Mouse (Mus musculus) mouse embryonic stem cell (cell line): ENCODE measurements around the gene Rfx4.

ENCODE experiments used
- in situ Hi-C, 2 experiments: fragments of 300-500 bp; cut with MboI; formaldehyde crosslinking; loops; 1 replicate in 1 of 2; 3 replicates in 1 of 2; pipeline ENCODE4 v1.14.3; 2019 to 2020; ENCODE audit warnings: low sequenced_read_pairs in 2 of 2, low pct_unique_long_range_greater_than_20kb in 1 of 2, mixed read lengths in 1 of 2; ENCODE audit not compliant: unreplicated experiment in 1 of 2

The Rfx4 gene

DNA sequence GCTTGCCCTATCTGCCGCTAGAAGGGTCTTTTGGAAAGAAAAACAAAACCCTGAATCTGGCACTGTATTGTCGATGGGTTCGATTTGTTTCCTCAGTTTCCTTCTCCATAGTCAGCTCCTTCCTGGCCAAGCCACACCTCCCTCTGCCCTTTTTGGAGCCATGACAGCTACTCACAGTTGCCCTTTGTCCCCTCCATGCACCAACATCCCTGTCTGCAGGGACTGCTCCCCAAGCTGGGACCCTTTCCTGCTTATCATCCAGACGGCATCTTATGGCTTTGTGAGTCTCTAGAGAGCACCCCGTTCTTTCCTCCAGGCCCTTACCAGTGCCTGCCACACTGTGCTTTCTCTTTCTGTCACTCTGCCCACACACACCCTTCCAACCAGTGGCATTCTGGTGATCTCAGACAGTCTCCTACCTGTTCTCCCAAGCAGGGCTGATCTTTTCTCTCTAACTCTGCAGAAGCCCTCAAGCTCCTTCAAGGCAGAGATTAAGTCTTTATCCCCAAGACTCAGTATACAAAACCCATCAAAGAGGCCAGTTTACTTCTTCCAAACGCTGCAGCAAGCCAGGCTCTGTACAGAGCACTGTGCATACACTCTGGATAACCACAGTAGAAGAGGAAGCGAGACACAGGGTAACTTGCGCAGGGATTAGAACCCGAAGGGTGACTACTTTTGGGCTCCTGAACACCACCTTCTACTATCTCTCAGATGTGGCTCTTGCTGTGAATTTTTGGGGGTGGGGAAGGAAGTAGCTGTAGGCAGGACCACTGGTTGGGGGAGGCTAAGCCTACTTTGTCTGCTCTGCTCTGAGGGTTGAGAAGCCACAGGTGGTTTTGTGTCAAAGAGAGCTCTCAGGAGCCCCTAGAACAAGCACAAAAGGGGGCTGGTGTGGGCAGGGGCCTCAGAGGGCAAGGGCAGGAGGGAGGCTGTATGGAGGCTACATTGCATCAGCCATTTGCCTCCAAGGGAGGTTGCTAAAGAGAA, 141.4 kb downstream of the Rfx4 start:
- in situ Hi-C loops = no loop called here

DNA sequence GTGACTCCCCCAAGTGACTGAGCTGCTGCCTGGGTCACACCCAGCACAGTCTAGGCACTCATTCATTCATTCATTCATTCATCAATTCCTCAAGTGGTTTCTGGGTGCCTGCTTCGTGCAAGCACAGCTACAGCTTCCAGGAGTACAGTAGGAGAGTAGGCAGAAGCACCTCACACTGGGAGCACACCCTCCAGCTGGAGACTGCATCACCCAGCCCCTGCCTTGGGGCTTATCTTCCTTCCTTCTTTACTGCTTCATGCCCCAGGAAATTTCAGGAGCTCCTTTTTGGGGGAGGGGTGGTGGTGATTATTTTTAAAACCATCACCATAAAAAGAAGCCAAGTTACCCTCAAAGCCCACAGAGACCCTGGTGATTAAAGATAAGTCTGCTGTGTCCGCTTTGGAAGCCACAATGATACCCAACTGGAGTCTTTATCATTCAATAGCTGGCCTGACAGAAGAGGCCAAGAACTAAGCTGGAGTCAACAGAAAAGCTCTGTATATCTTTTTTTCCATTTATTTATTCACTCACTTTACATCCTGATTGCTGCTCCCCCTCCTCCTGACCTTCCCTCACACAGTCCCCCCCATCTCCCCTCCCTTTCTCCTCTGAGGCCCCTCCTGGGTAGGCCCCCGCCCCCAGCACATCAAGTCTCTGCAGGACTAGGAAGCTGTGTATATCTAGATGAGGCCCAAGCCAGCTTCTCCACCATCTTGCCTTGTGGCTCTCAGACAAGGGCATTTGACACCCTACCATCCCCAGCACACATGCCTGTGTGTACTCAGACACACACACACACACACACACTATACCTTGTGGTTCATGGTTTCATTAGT, 142.5 kb downstream of the Rfx4 start:
- in situ Hi-C loops = no loop called here

DNA sequence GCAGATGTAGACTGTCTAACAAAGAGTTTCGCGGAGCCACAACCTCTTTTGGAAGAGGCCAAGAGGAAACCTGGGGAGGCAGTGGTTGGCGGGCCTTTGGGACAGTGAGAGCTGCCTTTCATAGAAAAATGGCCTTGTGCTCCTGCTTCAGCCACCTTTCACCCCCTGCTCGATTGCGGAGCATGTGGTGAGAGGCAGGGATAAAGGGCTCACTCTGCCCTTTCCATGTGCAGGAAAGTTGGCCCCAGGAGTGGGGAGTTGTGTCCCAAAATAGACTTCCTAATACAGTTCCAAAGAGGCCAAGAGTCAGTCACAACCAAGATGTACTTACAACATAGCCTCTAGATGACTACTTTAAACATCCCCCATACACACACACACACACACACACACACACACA, 145.8 kb downstream of the Rfx4 start:
- in situ Hi-C loops = no loop called here

DNA sequence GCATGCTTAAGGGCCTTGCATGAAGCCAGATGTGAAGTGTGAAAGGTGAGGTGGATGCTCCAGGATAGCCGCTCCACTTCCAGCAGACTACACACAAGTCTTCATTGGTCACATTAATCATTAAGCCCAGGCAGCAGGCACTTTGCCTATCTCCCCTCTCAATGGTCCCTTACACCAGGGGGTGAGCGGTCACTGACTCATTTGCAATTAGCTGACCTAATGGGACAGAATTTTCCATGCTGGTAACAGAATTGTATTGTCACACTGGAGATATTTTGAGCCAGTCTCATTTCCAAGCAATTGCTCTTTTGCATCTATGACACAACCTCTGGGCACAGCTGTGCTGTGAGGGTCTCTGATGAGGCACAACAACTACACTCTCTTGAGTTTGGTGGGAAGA, 146.4 kb downstream of the Rfx4 start:
- in situ Hi-C loops = no loop called here

DNA sequence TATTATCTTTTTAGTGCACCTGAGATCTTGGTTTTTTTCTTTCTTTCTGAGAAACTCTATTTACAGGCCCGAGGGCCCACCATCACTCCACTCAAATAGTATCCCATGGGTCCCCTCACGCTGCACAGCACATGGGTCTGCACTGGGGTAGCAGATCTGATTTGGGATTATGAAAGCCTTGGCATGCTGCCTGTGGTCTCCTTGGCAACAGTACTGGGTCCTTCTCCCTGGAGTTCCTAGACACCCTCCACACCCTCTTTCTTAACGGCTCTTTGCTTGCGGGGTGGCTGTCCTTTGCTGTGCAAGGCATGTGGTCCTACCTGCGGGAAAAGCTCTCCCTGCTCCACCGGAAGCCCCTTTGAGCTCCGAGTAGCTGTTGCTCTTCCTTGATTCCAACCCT, 147.4 kb downstream of the Rfx4 start:
- in situ Hi-C loops = no loop called here

DNA sequence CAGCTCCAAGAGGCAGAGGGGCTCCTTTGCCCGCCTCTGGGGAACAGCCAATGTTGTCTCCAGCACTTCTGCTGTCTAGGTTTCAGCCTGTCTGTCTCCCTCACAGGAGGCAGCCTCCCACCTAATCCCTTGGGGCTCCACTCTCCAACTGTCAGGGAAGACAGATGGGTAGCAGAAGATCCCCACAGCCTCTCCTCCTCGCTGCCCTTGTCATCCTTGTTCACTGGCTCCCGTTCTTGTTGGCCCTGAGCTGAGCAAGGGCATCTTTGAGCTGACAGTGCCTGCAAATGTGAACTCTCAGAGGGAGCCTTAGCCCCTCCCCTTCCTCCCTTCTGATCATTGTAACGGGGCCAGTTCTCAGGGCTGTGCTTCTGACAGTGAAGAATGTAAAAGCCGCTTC, 147.9 kb downstream of the Rfx4 start:
- in situ Hi-C loops = no loop called here

DNA sequence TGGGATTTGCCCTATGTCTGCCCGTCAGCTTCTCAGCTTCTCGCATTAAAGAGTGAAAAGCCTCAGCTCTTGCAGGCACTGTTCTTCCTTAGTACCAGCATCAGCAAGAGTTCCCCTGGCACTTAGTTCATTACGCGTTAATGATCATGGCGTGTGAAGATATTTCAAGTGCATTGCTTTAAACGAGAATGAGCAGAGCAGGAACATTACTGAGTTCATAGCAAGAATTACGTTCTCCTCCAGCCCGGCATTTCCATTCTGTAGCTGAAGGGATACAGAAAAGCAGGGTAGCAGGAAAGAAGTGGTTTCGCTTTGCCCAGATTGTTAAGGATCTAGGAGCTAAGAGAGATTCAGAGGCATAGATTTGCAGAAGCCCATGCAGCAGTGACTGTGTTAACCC, 151.0 kb downstream of the Rfx4 start:
- in situ Hi-C loops = no loop called here

- in situ Hi-C loops = no loop called here
These were observed 152.1 kb downstream of the Rfx4 start for GRCm38 (mm10) chr10:84908006-84908405.

DNA sequence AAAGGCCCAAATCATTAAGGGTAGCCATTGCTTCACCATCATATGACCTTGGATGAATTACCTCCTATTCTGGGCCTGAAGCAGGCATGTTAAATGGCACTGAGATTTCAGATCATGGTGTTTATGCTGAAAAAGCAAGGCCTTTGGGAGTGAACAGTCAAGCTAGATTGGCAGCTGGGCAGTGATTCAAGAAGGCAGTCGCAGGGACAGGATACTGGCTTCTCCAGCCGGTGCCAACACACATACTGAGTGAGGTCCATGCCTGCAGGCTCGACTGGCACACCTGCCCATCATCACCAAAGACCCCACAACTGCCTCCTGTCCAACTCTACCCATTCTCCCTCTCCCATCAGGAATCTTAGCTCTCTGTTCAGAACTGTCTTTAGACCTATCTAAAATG, 152.6 kb downstream of the Rfx4 start:
- in situ Hi-C loops = no loop called here

- in situ Hi-C loops = no loop called here
These were observed 153.3 kb downstream of the Rfx4 start for GRCm38 (mm10) chr10:84909021-84909801.

GRCm38 (mm10) chr10:84910194-84910593, 154.3 kb downstream of the Rfx4 start:
- in situ Hi-C loops = no loop called here

- in situ Hi-C loops = no loop called here
These were observed 155.0 kb downstream of the Rfx4 start for GRCm38 (mm10) chr10:84910758-84911384.

DNA sequence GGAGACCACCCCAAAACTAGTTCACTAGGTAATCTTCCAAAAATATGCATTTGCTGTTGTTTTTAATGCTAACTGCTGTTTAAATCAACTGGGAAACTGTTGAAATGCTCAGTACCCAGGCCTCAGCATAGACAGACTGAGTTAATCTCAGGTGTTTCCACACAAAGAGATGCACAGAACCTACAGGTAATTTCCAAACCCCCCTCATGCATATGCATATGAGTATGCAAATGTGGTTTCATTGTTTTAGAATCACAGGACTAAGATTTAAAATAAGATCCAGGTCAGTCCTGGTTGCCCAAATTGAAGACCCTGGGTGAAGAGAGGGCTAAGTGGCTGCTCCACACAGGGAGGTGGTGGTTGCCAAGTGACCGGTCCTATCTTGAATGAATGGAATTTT, 157.3 kb downstream of the Rfx4 start:
- in situ Hi-C loops = no loop called here

GRCm38 (mm10) chr10:84915476-84915875, 159.6 kb downstream of the Rfx4 start:
- in situ Hi-C loops = no loop called here

GRCm38 (mm10) chr10:84916810-84917730, 161.2 kb downstream of the Rfx4 start, which contains the start of gene Ric8b:
Gene Ric8b (plus strand): TSS chr10:84917616.
- in situ Hi-C loops = no loop called here

DNA sequence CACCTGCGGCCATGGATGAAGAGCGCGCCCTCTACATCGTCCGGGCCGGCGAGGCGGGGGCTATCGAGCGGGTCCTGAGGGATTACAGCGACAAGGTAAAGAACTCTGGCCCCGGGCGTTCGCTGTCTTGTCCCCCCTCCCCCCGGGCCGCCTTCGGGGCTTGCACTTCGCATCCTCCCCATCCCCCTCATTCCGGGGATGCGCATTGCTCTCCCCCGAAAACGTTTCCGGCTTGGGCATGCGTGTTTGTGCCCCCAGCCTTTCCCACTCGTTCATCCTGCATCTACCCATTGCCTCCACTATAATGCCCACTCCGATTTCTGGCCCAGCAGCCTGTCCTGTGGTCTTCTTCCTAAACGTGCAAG, 161.9 kb downstream of the Rfx4 start:
- in situ Hi-C loops = no loop called here

- in situ Hi-C loops = no loop called here
These were observed 170.5 kb downstream of the Rfx4 start for GRCm38 (mm10) chr10:84926336-84926735.
